Mouse (Mus musculus) forebrain, embryonic 16.5 days (tissue): ENCODE results near the gene Smndc1. TPM values are rescaled to one million over a fixed set of nuclear protein-coding genes. Genes with fewer than 3 reads are reported as not detected.

Experiments
- ATAC-seq: fragments of 200-750 bp; cut with Nextera tagmentation; 2 replicates; pipeline ENCODE4 v1.8.0; 2017; ENCODE audit warnings: mild to moderate bottlenecking, moderate library complexity
- H3K27ac ChIP-seq: fragments of 300-500 bp; sonication (generic); 2 replicates; pipeline ENCODE4 v1.5.1; 2014; ENCODE audit warnings: low read length, control low read depth
- H3K27me3 ChIP-seq: fragments of 300-500 bp; sonication (generic); replicated peaks from 2 replicates; pipeline ENCODE4 v1.6.1; 2014; ENCODE audit warnings: low read length; ENCODE audit not compliant: control insufficient read depth, insufficient read depth
- H3K36me3 ChIP-seq: fragments of 300-500 bp; sonication (generic); 2 replicates; pipeline ENCODE4 v1.6.1; 2014; ENCODE audit not compliant: control insufficient read depth, insufficient read depth
- H3K4me1 ChIP-seq: fragments of 300-500 bp; sonication (generic); replicated peaks from 2 replicates; pipeline ENCODE4 v1.6.1; 2014; ENCODE audit warnings: low read length; ENCODE audit not compliant: control insufficient read depth, insufficient read depth
- H3K4me2 ChIP-seq: fragments of 300-500 bp; sonication (generic); 2 replicates; pipeline ENCODE4 v1.6.1; 2014; ENCODE audit warnings: mild to moderate bottlenecking, low read length, control low read depth
- H3K4me3 ChIP-seq: fragments of 300-500 bp; sonication (generic); replicated peaks from 2 replicates; pipeline ENCODE4 v1.5.1; 2014; ENCODE audit warnings: mild to moderate bottlenecking, low read length, control low read depth
- H3K9ac ChIP-seq: fragments of 300-500 bp; sonication (generic); replicated peaks from 2 replicates; pipeline ENCODE4 v1.6.1; 2014; ENCODE audit warnings: low read depth, low read length, control low read depth
- H3K9me3 ChIP-seq: fragments of 300-500 bp; sonication (generic); 2 replicates; pipeline ENCODE4 v1.6.1; 2016; ENCODE audit warnings: low read length; ENCODE audit not compliant: control insufficient read depth
- whole genome bisulfite sequencing: fragments of 180-500 bp; shearing (Covaris S2); extraction: QIAGEN DNeasy Blood & Tissue Kit; methylation state at CpG from one replicate; pipeline ENCODE4 v1.1.7; 2014; 5-methylcytosine and 5-hydroxymethylcytosine counted together
- polyA plus RNA-seq: library from polyadenylated mRNA; unstranded; fragments of >200 nt; fragmentation: Nextera tagmentation; extraction: Ambion mirVana; gene quantifications from 2 replicates; pipeline ENCODE4 v1.2.1, GENCODE M21; 2015

Smndc1 gene
- polyA plus RNA-seq, 1 experiment from 2014 or later = 33.2 TPM

- Histone ChIP-seq H3K9me3 (no peaks in the 10 kb centered on the region), H3K27ac (no peak overlapping the region), H3K4me3 (no peak overlapping the region), H3K4me1 (peaks cover 22% of the 10 kb centered on the region), H3K36me3 (no peaks in the 10 kb centered on the region), H3K27me3 (no peaks in the 10 kb centered on the region), H3K4me2 (no peak overlapping the region), H3K9ac (no peak overlapping the region)
- 93% methylated on average over 8 of the region's 8 CpGs for WGBS
- ATAC-seq = no peak
Measured at GRCm38 (mm10) chr19:53425824-53426223, 35.4 kb upstream of the Smndc1 start.

- H3K4me3 ChIP-seq = no peak overlapping the region
- no peak overlapping the region for H3K4me2 ChIP-seq
- no peaks in the 10 kb centered on the region for H3K9me3 ChIP-seq
- no peak for ATAC-seq
- peaks cover 11% of the 10 kb centered on the region for H3K4me1 ChIP-seq
- no peaks in the 10 kb centered on the region for H3K27me3 ChIP-seq
- H3K36me3 ChIP-seq = no peaks in the 10 kb centered on the region
- WGBS = 84% methylated on average over 18 of the region's 18 CpGs
- H3K9ac ChIP-seq = no peak overlapping the region
- H3K27ac ChIP-seq = no peak overlapping the region
Measured at GRCm38 (mm10) chr19:53424629-53425028, 34.3 kb upstream of the Smndc1 start.

GRCm38 (mm10) chr19:53423816-53424465 is 33.6 kb upstream of the Smndc1 start:
- Histone ChIP-seq H3K27ac (no peak overlapping the region), H3K4me1 (peaks cover 10% of the 10 kb centered on the region), H3K9me3 (no peaks in the 10 kb centered on the region), H3K9ac (no peak overlapping the region), H3K36me3 (no peaks in the 10 kb centered on the region), H3K4me3 (no peak overlapping the region), H3K27me3 (no peaks in the 10 kb centered on the region), H3K4me2 (no peak overlapping the region)
- no peak for ATAC-seq
- 71% methylated on average over 17 of the region's 17 CpGs for WGBS

- WGBS = 30% methylated on average over 19 of the region's 19 CpGs
- peaks cover 10% of the 10 kb centered on the region for H3K4me1 ChIP-seq
- H3K4me2 ChIP-seq = no peak overlapping the region
- H3K4me3 ChIP-seq = no peak overlapping the region
- no peaks in the 10 kb centered on the region for H3K9me3 ChIP-seq
- H3K27ac ChIP-seq = no peak overlapping the region
- H3K36me3 ChIP-seq = no peaks in the 10 kb centered on the region
- no peak for ATAC-seq
- no peak overlapping the region for H3K9ac ChIP-seq
- no peaks in the 10 kb centered on the region for H3K27me3 ChIP-seq
Measured at GRCm38 (mm10) chr19:53423341-53423753, 33.0 kb upstream of the Smndc1 start.

- Histone ChIP-seq H3K9ac (no peak overlapping the region), H3K36me3 (no peaks in the 10 kb centered on the region), H3K4me3 (no peak overlapping the region), H3K4me2 (no peak overlapping the region), H3K27ac (no peak overlapping the region), H3K9me3 (no peaks in the 10 kb centered on the region), H3K27me3 (no peaks in the 10 kb centered on the region), H3K4me1 (peaks cover 9% of the 10 kb centered on the region)
- 74% methylated on average over 18 of the region's 18 CpGs for WGBS
- no peak for ATAC-seq
Measured at GRCm38 (mm10) chr19:53422358-53423308, 32.3 kb upstream of the Smndc1 start.

GRCm38 (mm10) chr19:53421583-53422188 is 31.3 kb upstream of the Smndc1 start:
- 0 out of 2 replicates have a peak, but pooled peaks cover 6% of the 10 kb centered on the region for H3K4me1 ChIP-seq
- no peaks in the 10 kb centered on the region for H3K36me3 ChIP-seq
- peak overlapping the region; percentile 46; the same call in 1 of the 2 replicates for H3K4me3 ChIP-seq
- H3K4me2 ChIP-seq = peak overlapping the region; percentile 78
- H3K9ac ChIP-seq = no peak overlapping the region
- no peaks in the 10 kb centered on the region for H3K9me3 ChIP-seq
- WGBS = 2% methylated on average over 6 of the region's 6 CpGs
- peak; percentile 22 for ATAC-seq
- H3K27me3 ChIP-seq = no peaks in the 10 kb centered on the region
- no peak overlapping the region for H3K27ac ChIP-seq

GRCm38 (mm10) chr19:53420924-53421582 is 30.7 kb upstream of the Smndc1 start:
- WGBS = under 1% methylated on average over 19 of the region's 19 CpGs
- ATAC-seq = peak; percentile 97
- Histone ChIP-seq H3K36me3 (no peaks in the 10 kb centered on the region), H3K9me3 (no peaks in the 10 kb centered on the region), H3K27me3 (no peaks in the 10 kb centered on the region), H3K9ac (peak overlapping the region; percentile 38), H3K4me2 (peak overlapping the region; percentile 78), H3K4me1 (0 out of 2 replicates have a peak, but pooled peaks cover 6% of the 10 kb centered on the region), H3K27ac (peak overlapping the region; percentile 8; the same call in 1 of the 2 replicates), H3K4me3 (peak overlapping the region; percentile 46)

GRCm38 (mm10) chr19:53419834-53420233 is 29.5 kb upstream of the Smndc1 start:
- 50% methylated on average over 5 of the region's 5 CpGs for WGBS
- no peak for ATAC-seq
- H3K9ac ChIP-seq = no peak overlapping the region

More at GRCm38 (mm10) chr19:53419834-53420233, 29.5 kb upstream of the Smndc1 start:
- Histone ChIP-seq H3K4me1 (0 out of 2 replicates have a peak, but pooled peaks cover 6% of the 10 kb centered on the region), H3K27me3 (no peaks in the 10 kb centered on the region), H3K27ac (no peak overlapping the region), H3K4me3 (no peak overlapping the region), H3K4me2 (no peak overlapping the region), H3K36me3 (no peaks in the 10 kb centered on the region), H3K9me3 (no peaks in the 10 kb centered on the region)
